Mouse (Mus musculus) C2C12 (cell line): ENCODE results near the gene Veph1.

ENCODE experiments used
- CTCF ChIP-seq: IDR thresholded peaks from one replicate; pipeline ENCODE4 v1.5.1; 2011; ENCODE audit not compliant: control insufficient read depth, insufficient read depth, insufficient read length
- FOSL1 ChIP-seq: IDR thresholded peaks from one replicate; pipeline ENCODE4 v1.8.0; 2011; ENCODE audit warnings: mild to moderate bottlenecking, low read length; ENCODE audit not compliant: poor library complexity, insufficient read depth, severe bottlenecking

- no peak for TF ChIP-seq FOSL1
- TF ChIP-seq CTCF, result no peak
Observed at GRCm38 (mm10) chr3:66004989-66005388, 291.6 kb downstream of the Veph1 start.
